Comparison of ENCODE assay signal across 20 mouse cellular contexts in genomic region chr11:32629713-32630211, GRCm38 (mm10).
"Had no signal": no experiment of that assay in that cellular context is flagged by ENCODE, and none has a peak within 500 bp of the region (broad histone marks: within the 10 kb centered on the region; RNA-seq: fewer than 3 reads in every experiment).

No protein-coding gene starts in this region.

- H3K27me3 ChIP-seq: lung, embryonic 15.5 days; midbrain, embryonic 12.5 days; neural tube, embryonic 13.5 days; neural tube, embryonic 15.5 days had no signal

- H3K9ac ChIP-seq: liver, postnatal 0 days; lung, embryonic 15.5 days; midbrain, embryonic 12.5 days; neural tube, embryonic 13.5 days; neural tube, embryonic 15.5 days had no signal

- H3K4me2 ChIP-seq: lung, embryonic 15.5 days; midbrain, embryonic 12.5 days; neural tube, embryonic 13.5 days; neural tube, embryonic 15.5 days had no signal

- H3K4me1 ChIP-seq: lung, embryonic 15.5 days; midbrain, embryonic 10.5 days; midbrain, embryonic 12.5 days; neural tube, embryonic 13.5 days; neural tube, embryonic 15.5 days had no signal

- H3K36me3 ChIP-seq: lung, embryonic 15.5 days; midbrain, embryonic 10.5 days; midbrain, embryonic 12.5 days; neural tube, embryonic 13.5 days; neural tube, embryonic 15.5 days had no signal

- H3K4me3 ChIP-seq: lung, embryonic 15.5 days; midbrain, embryonic 10.5 days; midbrain, embryonic 12.5 days; myocyte; neural tube, embryonic 13.5 days; neural tube, embryonic 15.5 days had no signal

- H3K27ac ChIP-seq: lung, embryonic 15.5 days; midbrain, embryonic 10.5 days; midbrain, embryonic 12.5 days; neural tube, embryonic 13.5 days; neural tube, embryonic 15.5 days had no signal

- H3K9me3 ChIP-seq: lung, embryonic 15.5 days; midbrain, embryonic 10.5 days; midbrain, embryonic 12.5 days; neural tube, embryonic 13.5 days; neural tube, embryonic 15.5 days had no signal

- DNase-seq: liver, postnatal 0 days; lung, adult 2 months; lung, postnatal 4 days; midbrain, embryonic 14.5 days; retina, postnatal 1 day; right cerebral cortex, adult 18-20 months; right cerebral cortex, postnatal 25 days; right cerebral cortex, postnatal 4 days; spleen, adult 18-20 months; thymus, adult 18-20 months; thymus, postnatal 14 days; thymus, postnatal 36 days had no signal

- ATAC-seq: liver, postnatal 0 days; lung, postnatal 0 days; midbrain, embryonic 16.5 days had no signal
